ENCODE assay signal across 8 mouse cellular contexts in genomic region chr19:44145702-44146567, GRCm38 (mm10). TPM values are rescaled to one million over a fixed set of nuclear protein-coding genes. Genes with fewer than 3 reads are reported as not detected.
A peak's percentile ranks its signal among the peaks of the same experiment; 100 is the strongest.
DNase-seq lines count a peak whose midpoint lies in the region; ATAC-seq and TF ChIP-seq lines count a peak whose summit lies in the region.

Gene Bloc1s2, minus strand, starts transcription at chr19:44146446.

- peak within 1 kb of the TSS; percentile 20 for H3ac ChIP-seq in myocyte (ENCODE audit: control insufficient read depth, insufficient read length)

- peaks cover 3% of the 10 kb centered on the region; the same call in 1 of the 2 replicates for H3K27me3 ChIP-seq in heart, embryonic 11.5 days (ENCODE audit: control insufficient read depth, insufficient read depth, low read length)
- H3K27me3 ChIP-seq in kidney, embryonic 16.5 days (ENCODE audit: insufficient read depth, low read length), result no peaks in the 10 kb centered on the region
- H3K27me3 ChIP-seq in liver, adult 2 months (ENCODE audit: control insufficient read depth, insufficient read depth, low read length), result no peaks in the 10 kb centered on the region
- no peaks in the 10 kb centered on the region for H3K27me3 ChIP-seq in myocyte (ENCODE audit: control insufficient read depth, insufficient read depth, insufficient read length)
- H3K27me3 ChIP-seq in splenic B cell, adult 2 months (ENCODE audit: control insufficient read depth, insufficient read depth, low read length, poor library complexity, severe bottlenecking), result no peaks in the 10 kb centered on the region

- H3K9me3 ChIP-seq in heart, embryonic 11.5 days (replicated peaks; ENCODE audit: control insufficient read depth, low read length), result no peaks in the 10 kb centered on the region
- H3K9me3 ChIP-seq in kidney, embryonic 16.5 days (ENCODE audit: low read length), result no peaks in the 10 kb centered on the region

- peak; percentile 96 for ATAC-seq in erythroblast, adult 5-6 weeks (replicated peaks; ENCODE audit: low FRiP score, poor library complexity, severe bottlenecking)
- peak; percentile 71 for ATAC-seq in heart, embryonic 11.5 days (replicated peaks; ENCODE audit: insufficient number of reproducible peaks, low FRiP score, low TSS enrichment)
- ATAC-seq in kidney, embryonic 16.5 days (ENCODE audit: low FRiP score, low TSS enrichment), result peak; percentile 82

- DNase-seq in B cell, adult 2 months, result peak; percentile 97
- DNase-seq in brain, adult 2 months (ENCODE audit: low read depth, low spot score), result peak; percentile 92
- peak; percentile 90 for DNase-seq in liver, adult 2 months (ENCODE audit: extremely low read depth, low read depth, low spot score)
- peak; percentile 93 for DNase-seq in splenic B cell, adult 2 months (ENCODE audit: low read depth, low spot score)

- H3K4me1 ChIP-seq in heart, embryonic 11.5 days (ENCODE audit: control insufficient read depth, insufficient read depth, low read length), result peaks cover 5% of the 10 kb centered on the region
- peaks cover 12% of the 10 kb centered on the region for H3K4me1 ChIP-seq in kidney, embryonic 16.5 days (ENCODE audit: insufficient read depth, low read length)
- H3K4me1 ChIP-seq in liver, adult 2 months (ENCODE audit: control insufficient read depth, insufficient read depth, low read length), result 0 out of 2 replicates have a peak, but pooled peaks cover 2% of the 10 kb centered on the region

- no peaks in the 10 kb centered on the region for H3K79me2 ChIP-seq in liver, adult 2 months (ENCODE audit: control insufficient read depth, insufficient read depth, low read length)
- H3K79me2 ChIP-seq in myocyte (ENCODE audit: control insufficient read depth, insufficient read depth), result peaks cover 12% of the 10 kb centered on the region

- H3K9ac ChIP-seq in heart, embryonic 11.5 days (ENCODE audit: low read depth, low read length), result peak within 1 kb of the TSS; percentile 73
- peak within 1 kb of the TSS; percentile 77 for H3K9ac ChIP-seq in kidney, embryonic 16.5 days (replicated peaks; ENCODE audit: low read length)
- peak within 1 kb of the TSS; percentile 87 for H3K9ac ChIP-seq in liver, adult 2 months (ENCODE audit: low read depth, low read length)

- no peak for TF ChIP-seq CTCF in liver, adult 2 months (IDR thresholded peaks at IDR 0.05; ENCODE audit: low read depth, low read length)

- H3K27ac ChIP-seq in heart, embryonic 11.5 days (ENCODE audit: low read depth, low read length), result no peak within 1 kb of the TSS
- 0 out of 2 replicates have a peak within 1 kb of the TSS, but pooled peaks have one; percentile 15 for H3K27ac ChIP-seq in kidney, embryonic 16.5 days (ENCODE audit: low read length)
- H3K27ac ChIP-seq in liver, adult 2 months (replicated peaks; ENCODE audit: insufficient read depth, low read depth, low read length), result peak within 1 kb of the TSS; percentile 70

- no peak for TF ChIP-seq POLR2A in liver, adult 2 months (IDR thresholded peaks at IDR 0.05; ENCODE audit: extremely low read depth, insufficient read depth, low read length)
- peak; percentile 93 for TF ChIP-seq POLR2A in myocyte (IDR thresholded peaks at IDR 0.05; ENCODE audit: insufficient read length, low read depth)

- peaks cover 12% of the 10 kb centered on the region for H3K36me3 ChIP-seq in heart, embryonic 11.5 days (ENCODE audit: control insufficient read depth, insufficient read depth, low read length)
- H3K36me3 ChIP-seq in kidney, embryonic 16.5 days (ENCODE audit: insufficient read depth, low read length), result peaks cover 24% of the 10 kb centered on the region
- H3K36me3 ChIP-seq in liver, adult 2 months (ENCODE audit: control insufficient read depth, insufficient read depth, low read length), result peaks cover 19% of the 10 kb centered on the region
- H3K36me3 ChIP-seq in myocyte (ENCODE audit: control insufficient read depth, insufficient read depth), result peaks cover 23% of the 10 kb centered on the region
- peaks cover 8% of the 10 kb centered on the region; the same call in 1 of the 2 replicates for H3K36me3 ChIP-seq in splenic B cell, adult 2 months (ENCODE audit: control insufficient read depth, insufficient read depth, low read length, poor library complexity, severe bottlenecking)

- peak within 1 kb of the TSS; percentile 72 for H3K4me2 ChIP-seq in heart, embryonic 11.5 days
- peak within 1 kb of the TSS; percentile 83 for H3K4me2 ChIP-seq in kidney, embryonic 16.5 days (replicated peaks; ENCODE audit: low read depth, low read length)
- peak within 1 kb of the TSS; percentile 95 for H3K4me2 ChIP-seq in myocyte (ENCODE audit: low read depth)

- WGBS in heart, embryonic 11.5 days (ENCODE audit: insufficient replicate concordance), result 5% methylated on average over 46 of the region's 46 CpGs
- WGBS in kidney, embryonic 16.5 days, result 2% methylated on average over 46 of the region's 46 CpGs
- WGBS in liver, adult 2 months, result 3% methylated on average over 46 of the region's 46 CpGs

- peak within 1 kb of the TSS; percentile 67 for H3K4me3 ChIP-seq in heart, embryonic 11.5 days (ENCODE audit: low read depth, low read length)
- peak within 1 kb of the TSS; percentile 69 for H3K4me3 ChIP-seq in kidney, embryonic 16.5 days (ENCODE audit: low read length)
- H3K4me3 ChIP-seq in liver, adult 2 months (ENCODE audit: insufficient read depth, low read depth, low read length), result peak within 1 kb of the TSS; percentile 79
- peak within 1 kb of the TSS; percentile 81 for H3K4me3 ChIP-seq in myocyte

TF ChIP-seq in myocyte, 11 proteins besides CTCF, POLR2A, EP300 and RAD21:
- TF ChIP-seq MAX (IDR thresholded peaks at IDR 0.05; ENCODE audit: low read depth), result no peak
- TF ChIP-seq POLR2AphosphoS2 (IDR thresholded peaks at IDR 0.05; ENCODE audit: insufficient read length, low read depth), result peak; percentile 92
- TF ChIP-seq CEBPB (IDR thresholded peaks at IDR 0.05; ENCODE audit: insufficient read depth, poor library complexity, severe bottlenecking), result no peak
- TF ChIP-seq MYOG (IDR thresholded peaks at IDR 0.05; ENCODE audit: control insufficient read depth in 1 of 3, insufficient read depth in 1 of 3, insufficient read length in 2 of 3, low read depth in 2 of 3), result peak in 1 of 3 experiments; percentile 4

RNA-seq across cellular contexts. Expression of gene Bloc1s2, which starts in this region (rescaled TPM):
- 20.1 and 37.1 TPM in 2 replicates for total RNA-seq in erythroblast, adult 5-6 weeks (2015; ENCODE audit: low replicate concordance)
- total RNA-seq in erythroblast, adult 5-6 weeks (2017; ENCODE audit: low replicate concordance), result 13.1 and 13.9 TPM in 2 replicates
- 65.5 and 76.0 TPM in 2 replicates for polyA plus RNA-seq in heart, embryonic 11.5 days (2014; fragmentation: Nextera tagmentation; extraction: Ambion mirVana)
- polyA plus RNA-seq in kidney, embryonic 16.5 days (2015; fragmentation: Nextera tagmentation; extraction: Ambion mirVana), result 82.8 and 85.1 TPM in 2 replicates
- 16.6 and 17.9 TPM in 2 replicates for total RNA-seq in liver, adult 2 months (2014; rRNA removed)
- polyA plus RNA-seq in liver, adult 2 months (2012; rRNA removed), result 25.4 and 26.2 TPM in 2 replicates
- polyA plus RNA-seq in myocyte (2012; fragmentation: generic; extraction: Trizol), result 65.1 TPM
